In genomic region chr10:37400379-37400778, GRCm38 (mm10) we compare ENCODE assay signal across 12 mouse cellular contexts.
DNase-seq lines count a peak whose midpoint lies in the region; ATAC-seq and TF ChIP-seq lines count a peak whose summit lies in the region.
"Had no signal": no experiment of that assay in that cellular context is flagged by ENCODE, and none has a peak within 500 bp of the region (broad histone marks: within the 10 kb centered on the region; RNA-seq: fewer than 3 reads in every experiment).

No protein-coding gene starts in this region.

- DNase-seq in heart, adult 18-20 months, result peak; percentile 18 to 25
- no peak for DNase-seq in heart, postnatal 4 days
- DNase-seq in lung, embryonic 14.5 days, result peak; percentile 63
- DNase-seq in lung, adult 18-20 months, result no peak
- DNase-seq in thymus, postnatal 25 days, result no peak
- DNase-seq: right cerebral cortex, postnatal 14 days; thymus, postnatal 4 days had no signal

- no peaks in the 10 kb centered on the region for H3K9me3 ChIP-seq in lung, embryonic 14.5 days (ENCODE audit: low read depth, low read length)
- no peaks in the 10 kb centered on the region for H3K9me3 ChIP-seq in embryonic facial prominence, embryonic 13.5 days
- H3K9me3 ChIP-seq: midbrain, embryonic 15.5 days had no signal

- peak overlapping the region; percentile 31; the same call in 1 of the 2 replicates for H3K4me2 ChIP-seq in lung, embryonic 14.5 days
- peak overlapping the region; percentile 33 for H3K4me2 ChIP-seq in embryonic facial prominence, embryonic 13.5 days
- H3K4me2 ChIP-seq in myocyte (ENCODE audit: low read depth), result peak overlapping the region; percentile 75
- H3K4me2 ChIP-seq: midbrain, embryonic 15.5 days had no signal

- no peak overlapping the region for H3K9ac ChIP-seq in lung, embryonic 14.5 days
- no peak overlapping the region for H3K9ac ChIP-seq in embryonic facial prominence, embryonic 13.5 days
- H3K9ac ChIP-seq: midbrain, embryonic 15.5 days had no signal

- 9% methylated on average over 4 of the region's 4 CpGs for WGBS in lung, embryonic 14.5 days
- 4% methylated on average over 4 of the region's 4 CpGs for WGBS in embryonic facial prominence, embryonic 13.5 days

- H3K79me2 ChIP-seq in myocyte (ENCODE audit: control insufficient read depth, insufficient read depth), result no peaks in the 10 kb centered on the region

- TF ChIP-seq POLR2A in myocyte (IDR thresholded peaks at IDR 0.05; ENCODE audit: insufficient read length, low read depth), result no peak

- H3ac ChIP-seq in myocyte (ENCODE audit: control insufficient read depth, insufficient read length), result no peak overlapping the region

- H3K36me3 ChIP-seq in lung, embryonic 14.5 days (ENCODE audit: insufficient read depth), result no peaks in the 10 kb centered on the region
- H3K36me3 ChIP-seq in embryonic facial prominence, embryonic 13.5 days, result no peaks in the 10 kb centered on the region
- H3K36me3 ChIP-seq in myocyte (ENCODE audit: control insufficient read depth, insufficient read depth), result no peaks in the 10 kb centered on the region
- H3K36me3 ChIP-seq: midbrain, embryonic 15.5 days had no signal

- no peak overlapping the region for H3K4me3 ChIP-seq in lung, embryonic 14.5 days (ENCODE audit: low read depth, low read length)
- no peak overlapping the region for H3K4me3 ChIP-seq in embryonic facial prominence, embryonic 13.5 days
- no peak overlapping the region for H3K4me3 ChIP-seq in myocyte
- H3K4me3 ChIP-seq: midbrain, embryonic 15.5 days had no signal

- H3K4me1 ChIP-seq in lung, embryonic 14.5 days (ENCODE audit: insufficient read depth), result no peaks in the 10 kb centered on the region; the same call in 1 of the 2 replicates
- peaks cover 31% of the 10 kb centered on the region for H3K4me1 ChIP-seq in embryonic facial prominence, embryonic 13.5 days

- H3K27ac ChIP-seq in lung, embryonic 14.5 days (ENCODE audit: low read depth), result peak overlapping the region; percentile 58; the same call in 1 of the 2 replicates
- 0 out of 2 replicates have a peak overlapping the region, but pooled peaks have one; percentile 48 for H3K27ac ChIP-seq in embryonic facial prominence, embryonic 13.5 days
- H3K27ac ChIP-seq: midbrain, embryonic 15.5 days had no signal

- ATAC-seq in lung, embryonic 14.5 days (ENCODE audit: insufficient read depth), result no peak
- ATAC-seq in embryonic facial prominence, embryonic 13.5 days (ENCODE audit: insufficient number of reproducible peaks, insufficient read depth, low FRiP score, low TSS enrichment, low read depth), result no peak
- ATAC-seq in monocyte, adult 5-6 weeks (replicated peaks; ENCODE audit: insufficient number of reproducible peaks, low FRiP score, low TSS enrichment, poor library complexity, severe bottlenecking), result no peak
- ATAC-seq: midbrain, embryonic 15.5 days had no signal

- H3K27me3 ChIP-seq in lung, embryonic 14.5 days (ENCODE audit: insufficient read depth, low read length), result no peaks in the 10 kb centered on the region
- H3K27me3 ChIP-seq in embryonic facial prominence, embryonic 13.5 days, result no peaks in the 10 kb centered on the region
- no peaks in the 10 kb centered on the region for H3K27me3 ChIP-seq in myocyte (ENCODE audit: control insufficient read depth, insufficient read depth, insufficient read length)
- H3K27me3 ChIP-seq: CH12.LX; midbrain, embryonic 15.5 days had no signal

- TF ChIP-seq CTCF in lung, embryonic 14.5 days (IDR thresholded peaks at IDR 0.05; ENCODE audit: low read depth), result no peak

TF ChIP-seq in myocyte, 11 proteins besides CTCF, POLR2A, EP300 and RAD21:
- TF ChIP-seq MAX (IDR thresholded peaks at IDR 0.05; ENCODE audit: low read depth) (no peak), SRF (IDR thresholded peaks at IDR 0.05; ENCODE audit: control insufficient read depth, insufficient read length, low read depth) (no peak), MYOD1 (IDR thresholded peaks at IDR 0.05; ENCODE audit: control insufficient read depth in 1 of 3, insufficient read length in 2 of 3, low read depth in 2 of 3) (no peak), USF1 (IDR thresholded peaks at IDR 0.05; ENCODE audit: low read depth) (no peak), MYOG (IDR thresholded peaks at IDR 0.05; ENCODE audit: control insufficient read depth in 1 of 3, insufficient read depth in 1 of 3, insufficient read length in 2 of 3, low read depth in 2 of 3) (no peak), CEBPB (IDR thresholded peaks at IDR 0.05; ENCODE audit: insufficient read depth, poor library complexity, severe bottlenecking) (no peak), TCF3 (IDR thresholded peaks at IDR 0.05; ENCODE audit: insufficient read length, low read depth) (no peak), POLR2AphosphoS2 (IDR thresholded peaks at IDR 0.05; ENCODE audit: insufficient read length, low read depth) (no peak), TCF12 (IDR thresholded peaks at IDR 0.05; ENCODE audit: insufficient read depth, poor library complexity, severe bottlenecking) (no peak), E2F4 (IDR thresholded peaks at IDR 0.05; ENCODE audit: insufficient read depth) (no peak), REST (IDR thresholded peaks at IDR 0.05; ENCODE audit: insufficient read depth, insufficient read length) (no peak)

Comparison
In these comparisons a context has a peak if more than half of its experiments do, and no peak if none do; other contexts are left out.
1. DNase-seq: peak in heart, adult 18-20 months (2 of 2) and lung, embryonic 14.5 days (single experiment); none in heart, postnatal 4 days (single experiment), lung, adult 18-20 months (0 of 2) and thymus, postnatal 25 days (single experiment).
2. Peak in every context shown above with its lines, with median percentiles within 50 percentile points of each other: H3K4me2 ChIP-seq.